Mouse (Mus musculus) ES-E14 (cell line): ENCODE measurements at regions not wholly inside any gene's neighbourhood (a gene's known extent, or its start where the extent isn't known, plus 50 kb on each side); places are given as distances from the start of the nearest gene placed in this dataset.

Experiments
- HCFC1 ChIP-seq: IDR thresholded peaks from 2 replicates; pipeline ENCODE4 v1.6.1; 2012; ENCODE audit warnings: low read length, inconsistent platforms, borderline replicate concordance; ENCODE audit not compliant: insufficient read depth
- MAFK ChIP-seq: IDR thresholded peaks from 2 replicates; pipeline ENCODE4 v1.6.1; 2014; ENCODE audit warnings: mild to moderate bottlenecking, low read depth, low read length, inconsistent platforms; ENCODE audit not compliant: insufficient read depth
- ZC3H11A ChIP-seq: IDR thresholded peaks from 2 replicates; pipeline ENCODE4 v1.6.1; 2012; ENCODE audit warnings: low read depth, mild to moderate bottlenecking, inconsistent platforms, low read length, borderline replicate concordance
- ZNF384 ChIP-seq: IDR thresholded peaks from 2 replicates; pipeline ENCODE4 v1.6.1; 2012; ENCODE audit warnings: low read depth, low read length, inconsistent platforms

GRCm38 (mm10) chr4:143053029-143053428, 159.8 kb downstream of the Prdm2 start:
- TF ChIP-seq HCFC1 (no peak), ZNF384 (no peak), ZC3H11A (no peak), MAFK (no peak)
